Mouse (Mus musculus) liver, embryonic 16.5 days (tissue): ENCODE results near the gene Pp2d1. TPM values are rescaled to one million over a fixed set of nuclear protein-coding genes. Genes with fewer than 3 reads are reported as not detected.

ENCODE experiments used
- ATAC-seq: fragments of 200-750 bp; cut with Nextera tagmentation; 2 replicates; pipeline ENCODE4 v1.8.0; 2017; ENCODE audit warnings: low read depth, mild to moderate bottlenecking, moderate number of reproducible peaks, moderate library complexity
- H3K27ac ChIP-seq: fragments of 300-500 bp; sonication (generic); 2 replicates; pipeline ENCODE4 v1.5.1; 2014; ENCODE audit warnings: mild to moderate bottlenecking, low read length
- H3K27me3 ChIP-seq: fragments of 300-500 bp; sonication (generic); 2 replicates; pipeline ENCODE4 v1.6.1; 2014; ENCODE audit warnings: low read depth, low read length, mixed read lengths; ENCODE audit not compliant: control insufficient read depth, insufficient read depth
- H3K36me3 ChIP-seq: fragments of 300-500 bp; sonication (generic); 2 replicates; pipeline ENCODE4 v1.6.1; 2014; ENCODE audit warnings: mild to moderate bottlenecking; ENCODE audit not compliant: control insufficient read depth, insufficient read depth
- H3K4me1 ChIP-seq: fragments of 300-500 bp; sonication (generic); 2 replicates; pipeline ENCODE4 v1.6.1; 2014; ENCODE audit warnings: low read depth, low read length, mixed read lengths; ENCODE audit not compliant: control insufficient read depth
- H3K4me2 ChIP-seq: fragments of 300-500 bp; sonication (generic); 2 replicates; pipeline ENCODE4 v1.6.1; 2014; ENCODE audit warnings: low read depth, low read length, mixed read lengths
- H3K4me3 ChIP-seq: fragments of 300-500 bp; sonication (generic); 2 replicates; pipeline ENCODE4 v1.5.1; 2014; ENCODE audit warnings: low read depth, mild to moderate bottlenecking, low read length
- H3K9ac ChIP-seq: fragments of 300-500 bp; sonication (generic); 2 replicates; pipeline ENCODE4 v1.6.1; 2014; ENCODE audit warnings: low read depth, low read length
- H3K9me3 ChIP-seq: fragments of 300-500 bp; sonication (generic); replicated peaks from 2 replicates; pipeline ENCODE4 v1.6.1; 2016; ENCODE audit warnings: low read length; ENCODE audit not compliant: control insufficient read depth
- WGBS: fragments of 180-500 bp; shearing (Covaris S2); extraction: QIAGEN DNeasy Blood & Tissue Kit; methylation state at CpG from one replicate; pipeline ENCODE4 v1.1.7; 2014; ENCODE audit not compliant: insufficient replicate concordance; 5-methylcytosine and 5-hydroxymethylcytosine counted together
- polyA plus RNA-seq: library from polyadenylated mRNA; unstranded; fragments of >200 nt; fragmentation: Nextera tagmentation; extraction: Ambion mirVana; gene quantifications from 2 replicates; pipeline ENCODE4 v1.2.1, GENCODE M21; 2015

Gene Pp2d1
- polyA plus RNA-seq, 1 experiment from 2014 or later = 0.08 TPM

GRCm38 (mm10) chr17:53478066-53478857 is 61.0 kb downstream of the Pp2d1 start:
- no peak for ATAC-seq
- H3K9me3 ChIP-seq = no peaks in the 10 kb centered on the region
- peak overlapping the region; percentile 96 for H3K4me3 ChIP-seq
- no peaks in the 10 kb centered on the region for H3K27me3 ChIP-seq
- 7% methylated on average over 15 of the region's 15 CpGs for WGBS
- peak overlapping the region; percentile 100 for H3K27ac ChIP-seq
- peak overlapping the region; percentile 90 for H3K9ac ChIP-seq
- no peaks in the 10 kb centered on the region for H3K36me3 ChIP-seq
- H3K4me1 ChIP-seq = peaks cover 20% of the 10 kb centered on the region
- H3K4me2 ChIP-seq = peak overlapping the region; percentile 98

- ATAC-seq = no peak
These were observed 70.6 kb downstream of the Pp2d1 start for GRCm38 (mm10) chr17:53468697-53469096.

GRCm38 (mm10) chr17:53465569-53465968 is 73.7 kb downstream of the Pp2d1 start:
- no peak overlapping the region for H3K4me3 ChIP-seq
- no peaks in the 10 kb centered on the region for H3K36me3 ChIP-seq
- ATAC-seq = no peak
- H3K9me3 ChIP-seq = no peaks in the 10 kb centered on the region
- 49% methylated on average over 4 of the region's 4 CpGs for WGBS
- no peaks in the 10 kb centered on the region; the same call in 1 of the 2 replicates for H3K4me1 ChIP-seq
- H3K27me3 ChIP-seq = no peaks in the 10 kb centered on the region
- H3K4me2 ChIP-seq = no peak overlapping the region
- no peak overlapping the region for H3K9ac ChIP-seq
- no peak overlapping the region for H3K27ac ChIP-seq

More at GRCm38 (mm10) chr17:53468697-53469096, 70.6 kb downstream of the Pp2d1 start:
- Histone ChIP-seq H3K27me3 (no peaks in the 10 kb centered on the region), H3K4me1 (no peaks in the 10 kb centered on the region), H3K36me3 (no peaks in the 10 kb centered on the region), H3K9ac (no peak overlapping the region), H3K4me2 (no peak overlapping the region), H3K9me3 (no peaks in the 10 kb centered on the region), H3K27ac (no peak overlapping the region), H3K4me3 (no peak overlapping the region)

GRCm38 (mm10) chr17:53463496-53463840 is 75.8 kb downstream of the Pp2d1 start:
- Histone ChIP-seq H3K9me3 (no peaks in the 10 kb centered on the region), H3K4me1 (no peaks in the 10 kb centered on the region; the same call in 1 of the 2 replicates), H3K27me3 (no peaks in the 10 kb centered on the region), H3K4me2 (peak overlapping the region; percentile 57), H3K27ac (no peak overlapping the region), H3K9ac (no peak overlapping the region), H3K4me3 (peak overlapping the region; percentile 38), H3K36me3 (no peaks in the 10 kb centered on the region)
- 12% methylated on average over 8 of the region's 9 CpGs for WGBS
- ATAC-seq = no peak

- Histone ChIP-seq H3K27ac (no peak within 1 kb of the TSS), H3K9me3 (no peaks in the 10 kb centered on the region), H3K27me3 (no peaks in the 10 kb centered on the region), H3K9ac (no peak within 1 kb of the TSS), H3K36me3 (no peaks in the 10 kb centered on the region), H3K4me2 (peak within 1 kb of the TSS; percentile 57), H3K4me1 (no peaks in the 10 kb centered on the region; the same call in 1 of the 2 replicates), H3K4me3 (peak within 1 kb of the TSS; percentile 38)
- ATAC-seq = peak; percentile 53; the same call in 1 of the 2 replicates
- 23% methylated on average over 26 of the region's 26 CpGs for WGBS
These were observed 76.4 kb downstream of the Pp2d1 start, which contains the start of gene Efhb for GRCm38 (mm10) chr17:53462603-53463495. Gene Efhb (minus strand): TSS chr17:53463321.

Other genes with a start within 250 kb of the Pp2d1 start
- gene Efhb, start 76.1 kb downstream of the Pp2d1 start, polyA plus RNA-seq = 0.05 TPM in 1 of 2 replicates, not detected in the other
- gene Rab5a, start 60.2 kb downstream of the Pp2d1 start, polyA plus RNA-seq = 28.2 and 29.3 TPM in 2 replicates
- 5.2 and 5.3 TPM in 2 replicates for gene Kat2b, start 27.4 kb upstream of the Pp2d1 start, polyA plus RNA-seq
- 28.9 and 36.6 TPM in 2 replicates for gene Sgo1, start 149.9 kb upstream of the Pp2d1 start, polyA plus RNA-seq